ENCODE assay signal across 19 mouse cellular contexts in the genomic region with DNA sequence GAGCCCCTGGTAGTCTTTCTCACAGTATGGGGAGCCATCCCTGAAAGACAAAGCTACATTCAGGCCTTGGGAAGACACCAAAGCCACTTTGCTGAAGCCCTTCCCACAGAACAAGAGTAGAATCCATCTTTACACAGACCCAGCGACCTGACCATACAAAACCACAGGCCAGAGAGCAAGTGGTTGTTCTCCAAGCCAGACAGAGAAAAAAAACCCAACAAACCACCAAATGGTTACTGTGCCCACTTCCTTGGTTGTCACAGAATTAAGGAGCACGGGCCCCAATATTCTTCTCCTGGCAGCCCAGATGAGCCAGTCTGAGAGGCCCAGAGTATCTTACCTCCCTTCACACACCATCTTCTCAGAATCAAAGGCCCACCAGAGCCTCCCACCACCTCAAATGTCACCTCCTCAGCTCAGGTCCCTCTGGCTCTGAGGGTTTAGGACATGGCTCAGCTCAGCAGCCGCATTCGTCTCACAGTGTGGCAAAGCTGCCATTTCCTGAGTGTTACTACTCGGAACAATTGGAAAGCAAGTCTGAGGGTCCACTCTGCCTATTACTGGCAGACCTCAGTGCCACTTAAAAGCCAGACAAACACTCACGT.
DNase-seq lines count a peak whose midpoint lies in the region; ATAC-seq lines count a peak whose summit lies in the region.
"Had no signal": no experiment of that assay in that cellular context is flagged by ENCODE, and none has a peak within 500 bp of the region (broad histone marks: within the 10 kb centered on the region; RNA-seq: fewer than 3 reads in every experiment).

No protein-coding gene starts in this region.

- no peaks in the 10 kb centered on the region for H3K27me3 ChIP-seq in kidney, embryonic 16.5 days (ENCODE audit: insufficient read depth, low read length)
- H3K27me3 ChIP-seq in kidney, embryonic 14.5 days (ENCODE audit: control insufficient read depth, insufficient read depth, low read length): 0 out of 2 replicates have a peak, but pooled peaks cover 3% of the 10 kb centered on the region
- no peaks in the 10 kb centered on the region for H3K27me3 ChIP-seq in hindbrain, embryonic 13.5 days
- H3K27me3 ChIP-seq: embryonic facial prominence, embryonic 12.5 days; heart, embryonic 15.5 days; neural tube, embryonic 12.5 days; Patski had no signal

- H3K4me3 ChIP-seq in kidney, embryonic 16.5 days (ENCODE audit: low read length): no peak overlapping the region
- no peak overlapping the region for H3K4me3 ChIP-seq in kidney, embryonic 14.5 days (ENCODE audit: low read length)
- H3K4me3 ChIP-seq in hindbrain, embryonic 13.5 days: no peak overlapping the region
- H3K4me3 ChIP-seq: embryonic facial prominence, embryonic 12.5 days; heart, embryonic 15.5 days; neural tube, embryonic 12.5 days had no signal

- DNase-seq in CD4-positive, CD25-positive, alpha-beta regulatory T cell, adult 2 months (ENCODE audit: low read depth, low spot score): peak; percentile 40
- DNase-seq in thymus, postnatal 0 days (ENCODE audit: low spot score): peak; percentile 36
- DNase-seq in thymus, postnatal 10 days (ENCODE audit: low spot score in 2 of 2): no peak
- DNase-seq in adrenal gland, postnatal 4 days (ENCODE audit: low spot score in 2 of 2): no peak
- DNase-seq: cerebellum, adult 11-12 months; gastrocnemius, postnatal 25 days; kidney, adult 18-20 months; layer of hippocampus, postnatal 36 days; lung, postnatal 10 days had no signal

- no peak overlapping the region for H3K4me2 ChIP-seq in kidney, embryonic 16.5 days (replicated peaks; ENCODE audit: low read depth, low read length)
- no peak overlapping the region for H3K4me2 ChIP-seq in kidney, embryonic 14.5 days (replicated peaks; ENCODE audit: low read depth, low read length)
- H3K4me2 ChIP-seq in hindbrain, embryonic 13.5 days: no peak overlapping the region
- H3K4me2 ChIP-seq: embryonic facial prominence, embryonic 12.5 days; heart, embryonic 15.5 days; neural tube, embryonic 12.5 days had no signal

- H3K9ac ChIP-seq in kidney, embryonic 16.5 days (replicated peaks; ENCODE audit: low read length): 0 out of 2 replicates have a peak overlapping the region, but pooled peaks have one; percentile 2
- H3K9ac ChIP-seq in kidney, embryonic 14.5 days (ENCODE audit: low read depth, low read length): no peak overlapping the region
- H3K9ac ChIP-seq in hindbrain, embryonic 13.5 days: no peak overlapping the region
- H3K9ac ChIP-seq: embryonic facial prominence, embryonic 12.5 days; heart, embryonic 15.5 days; liver, embryonic 14.5 days; neural tube, embryonic 12.5 days had no signal

- H3K4me1 ChIP-seq in kidney, embryonic 16.5 days (ENCODE audit: insufficient read depth, low read length): peaks cover 28% of the 10 kb centered on the region
- peaks cover 11% of the 10 kb centered on the region for H3K4me1 ChIP-seq in kidney, embryonic 14.5 days (ENCODE audit: control insufficient read depth, insufficient read depth, low read length)
- peaks cover 21% of the 10 kb centered on the region for H3K4me1 ChIP-seq in hindbrain, embryonic 13.5 days (replicated peaks)

- peak overlapping the region; percentile 31; the same call in 1 of the 2 replicates for H3K27ac ChIP-seq in kidney, embryonic 16.5 days (ENCODE audit: low read length)
- no peak overlapping the region for H3K27ac ChIP-seq in kidney, embryonic 14.5 days (ENCODE audit: low read depth, low read length)
- no peak overlapping the region for H3K27ac ChIP-seq in hindbrain, embryonic 13.5 days
- H3K27ac ChIP-seq: embryonic facial prominence, embryonic 12.5 days; heart, embryonic 15.5 days; liver, embryonic 14.5 days; neural tube, embryonic 12.5 days had no signal

- WGBS in kidney, embryonic 16.5 days: 79% methylated on average over 6 of the region's 6 CpGs
- 73% methylated on average over 6 of the region's 6 CpGs for WGBS in kidney, embryonic 14.5 days
- WGBS in hindbrain, embryonic 13.5 days: 86% methylated on average over 6 of the region's 6 CpGs

- no peak for ATAC-seq in CD4-positive, CD25-positive, alpha-beta regulatory T cell, adult 4 months
- ATAC-seq in kidney, embryonic 16.5 days (ENCODE audit: low FRiP score, low TSS enrichment): no peak
- no peak for ATAC-seq in kidney, embryonic 14.5 days (ENCODE audit: low FRiP score, low TSS enrichment)
- ATAC-seq in hindbrain, embryonic 13.5 days (ENCODE audit: low FRiP score): no peak
- ATAC-seq: hindbrain, embryonic 16.5 days; Patski had no signal

- H3K36me3 ChIP-seq in kidney, embryonic 16.5 days (ENCODE audit: insufficient read depth, low read length): no peaks in the 10 kb centered on the region
- no peaks in the 10 kb centered on the region for H3K36me3 ChIP-seq in kidney, embryonic 14.5 days (ENCODE audit: control insufficient read depth, insufficient read depth, low read length)
- H3K36me3 ChIP-seq in hindbrain, embryonic 13.5 days: 0 out of 2 replicates have a peak, but pooled peaks cover 5% of the 10 kb centered on the region
- H3K36me3 ChIP-seq: embryonic facial prominence, embryonic 12.5 days; neural tube, embryonic 12.5 days had no signal

- H3K9me3 ChIP-seq in kidney, embryonic 16.5 days (ENCODE audit: low read length): no peaks in the 10 kb centered on the region
- no peaks in the 10 kb centered on the region for H3K9me3 ChIP-seq in kidney, embryonic 14.5 days (ENCODE audit: control insufficient read depth, low read length)
- H3K9me3 ChIP-seq in hindbrain, embryonic 13.5 days: no peaks in the 10 kb centered on the region
- H3K9me3 ChIP-seq: embryonic facial prominence, embryonic 12.5 days; heart, embryonic 15.5 days; neural tube, embryonic 12.5 days had no signal

Comparison
In these comparisons a context has a peak if more than half of its experiments do, and no peak if none do; other contexts are left out.
1. DNase-seq: peak in CD4-positive, CD25-positive, alpha-beta regulatory T cell, adult 2 months (single experiment) and thymus, postnatal 0 days (single experiment); none in thymus, postnatal 10 days (0 of 2) and adrenal gland, postnatal 4 days (0 of 2).